Mouse (Mus musculus): ENCODE results near the gene Clrn1. TPM values are rescaled to one million over a fixed set of nuclear protein-coding genes. Genes with fewer than 3 reads are reported as not detected.

Gene Clrn1
- polyA plus RNA-seq, 1 experiment from 2014 or later, result not detected

Other genes starting within 250 kb of the Clrn1 start
- gene Erich6, start 248.1 kb downstream of the Clrn1 start, polyA plus RNA-seq (2016; fragmentation: Nextera tagmentation; extraction: Ambion mirVana), result not detected in 2 replicates
- gene Siah2, start 192.9 kb downstream of the Clrn1 start, polyA plus RNA-seq (2016; fragmentation: Nextera tagmentation; extraction: Ambion mirVana), result 5.6 TPM in 2 replicates
- not detected in 2 replicates for gene Mindy4b-ps, start 63.0 kb downstream of the Clrn1 start, polyA plus RNA-seq (2016; fragmentation: Nextera tagmentation; extraction: Ambion mirVana)
- 1.9 and 2.1 TPM in 2 replicates for gene Med12l, start 120.5 kb upstream of the Clrn1 start, polyA plus RNA-seq (2016; fragmentation: Nextera tagmentation; extraction: Ambion mirVana)
- 2.2 and 2.3 TPM in 2 replicates for gene Gpr171, start 216.5 kb upstream of the Clrn1 start, polyA plus RNA-seq (2016; fragmentation: Nextera tagmentation; extraction: Ambion mirVana)